Comparison of ENCODE assay signal across 8 mouse cellular contexts in genomic region chr5:45278005-45278432, GRCm38 (mm10).
DNase-seq lines count a peak whose midpoint lies in the region; ATAC-seq lines count a peak whose summit lies in the region.

No protein-coding gene starts in this region.

- H3K27me3 ChIP-seq in heart, embryonic 15.5 days = no peaks in the 10 kb centered on the region
- H3K27me3 ChIP-seq in intestine, embryonic 16.5 days (replicated peaks; ENCODE audit: control insufficient read depth, insufficient read depth, low read length) = no peaks in the 10 kb centered on the region

- ATAC-seq in heart, embryonic 15.5 days (replicated peaks; ENCODE audit: insufficient number of reproducible peaks, insufficient read depth, low FRiP score, low read depth) = no peak
- ATAC-seq in intestine, embryonic 16.5 days = peak; percentile 95
- no peak for ATAC-seq in cerebellum, adult (ENCODE audit: insufficient number of reproducible peaks, low FRiP score, low TSS enrichment)

- intact Hi-C loops in heart, postnatal 14 days (cut with DNase I) = loop anchor here (1.0 to 5.0 kb wide), 3 partner anchors 124 to 974 kb away; no protein-coding TSS in a partner anchor

- H3K9ac ChIP-seq in heart, embryonic 15.5 days = peak overlapping the region; percentile 44
- H3K9ac ChIP-seq in intestine, embryonic 16.5 days (ENCODE audit: low read depth, low read length) = peak overlapping the region; percentile 30; the same call in 1 of the 2 replicates

- no peaks in the 10 kb centered on the region for H3K9me3 ChIP-seq in heart, embryonic 15.5 days (replicated peaks)
- H3K9me3 ChIP-seq in intestine, embryonic 16.5 days (ENCODE audit: control insufficient read depth, low read length) = no peaks in the 10 kb centered on the region

- H3K36me3 ChIP-seq in heart, embryonic 15.5 days = no peaks in the 10 kb centered on the region
- H3K36me3 ChIP-seq in intestine, embryonic 16.5 days (ENCODE audit: control insufficient read depth, insufficient read depth, low read length) = no peaks in the 10 kb centered on the region

- 0 out of 2 replicates have a peak, but pooled peaks cover 3% of the 10 kb centered on the region for H3K4me1 ChIP-seq in heart, embryonic 15.5 days (replicated peaks)
- 0 out of 2 replicates have a peak, but pooled peaks cover 3% of the 10 kb centered on the region for H3K4me1 ChIP-seq in intestine, embryonic 16.5 days (ENCODE audit: control insufficient read depth, insufficient read depth, low read length)

- H3K4me3 ChIP-seq in heart, embryonic 15.5 days = peak overlapping the region; percentile 34
- peak overlapping the region; percentile 44 for H3K4me3 ChIP-seq in intestine, embryonic 16.5 days (ENCODE audit: low read length)

- no peak overlapping the region; the same call in 1 of the 2 replicates for H3K27ac ChIP-seq in heart, embryonic 15.5 days
- H3K27ac ChIP-seq in intestine, embryonic 16.5 days (ENCODE audit: low read length) = peak overlapping the region; percentile 23; the same call in 1 of the 2 replicates

- WGBS in heart, embryonic 15.5 days = under 1% methylated on average over 10 of the region's 10 CpGs
- WGBS in intestine, embryonic 16.5 days = 1% methylated on average over 10 of the region's 10 CpGs

- DNase-seq in heart, postnatal 14 days = no peak
- peak; percentile 16 for DNase-seq in embryo, embryonic 11.5 days (ENCODE audit: low read depth, low spot score)
- DNase-seq in lung, postnatal 25 days (ENCODE audit: low spot score) = peak; percentile 14
- DNase-seq in thymus, postnatal 4 days = no peak
- DNase-seq in B cell, adult 2 months = no peak

- peak overlapping the region; percentile 60 for H3K4me2 ChIP-seq in heart, embryonic 15.5 days
- peak overlapping the region; percentile 74 for H3K4me2 ChIP-seq in intestine, embryonic 16.5 days (ENCODE audit: low read depth, low read length)

Comparison
In these comparisons a context has a peak if more than half of its experiments do, and no peak if none do; other contexts are left out.
1. DNase-seq: peak in embryo, embryonic 11.5 days (single experiment) and lung, postnatal 25 days (single experiment); none in heart, postnatal 14 days (0 of 2), thymus, postnatal 4 days (single experiment) and B cell, adult 2 months (0 of 2).